Mouse (Mus musculus) ovary, adult 18-20 months (tissue): ENCODE results near the gene Ralgps2.

Source experiments
- DNase-seq: peaks from one replicate; pipeline ENCODE4 v3.0.0; 2022; ENCODE audit warnings: low spot score, mixed read lengths

The Ralgps2 gene

GRCm38 (mm10) chr1:156955926-156956760 lies 16.7 kb upstream of the Ralgps2 start:
- no peak for DNase-seq

GRCm38 (mm10) chr1:156954216-156954615 lies 14.8 kb upstream of the Ralgps2 start:
- DNase-seq: no peak

DNA sequence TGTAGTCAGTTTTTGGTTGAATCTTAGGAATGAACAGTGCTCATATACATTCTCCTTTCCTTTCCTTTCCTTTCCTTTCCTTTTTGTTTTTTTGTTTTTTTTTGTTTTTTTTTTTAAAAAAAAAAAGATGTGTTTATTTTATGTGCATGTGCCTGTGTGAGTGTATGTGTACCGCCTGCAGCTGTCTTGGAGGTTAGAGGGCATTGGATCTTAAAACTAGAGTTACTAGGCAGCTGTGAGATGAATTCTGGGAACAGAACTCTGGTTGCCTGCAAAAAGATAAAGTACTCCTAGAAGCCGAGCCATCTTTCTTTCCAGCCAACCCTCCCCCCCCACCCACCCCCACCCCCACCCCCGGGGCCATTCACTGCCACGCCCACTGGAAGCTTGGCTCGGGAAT lies 10.9 kb upstream of the Ralgps2 start:
- no peak for DNase-seq

GRCm38 (mm10) chr1:156940584-156940983 lies 1.2 kb upstream of the Ralgps2 start:
- DNase-seq: no peak

DNA sequence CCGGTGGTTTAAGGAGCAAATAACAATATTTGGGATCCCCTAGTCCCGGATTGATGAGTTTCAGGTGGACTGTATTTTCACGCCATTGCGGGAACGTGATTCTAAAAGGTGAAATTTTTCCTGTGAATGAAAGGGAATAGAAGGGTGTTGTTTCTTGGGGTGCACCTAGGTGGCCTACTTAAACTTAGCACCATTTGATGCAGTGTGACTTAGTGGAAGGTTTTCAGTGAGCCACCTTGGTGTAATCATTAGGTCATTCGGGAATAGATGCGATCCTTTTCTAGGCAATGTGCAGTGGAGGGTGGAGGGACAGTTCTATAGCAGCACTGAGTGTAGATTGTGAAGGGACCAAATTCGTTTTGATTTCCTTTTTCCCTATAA lies 706 bp upstream of the Ralgps2 start:
- no peak for DNase-seq

DNA sequence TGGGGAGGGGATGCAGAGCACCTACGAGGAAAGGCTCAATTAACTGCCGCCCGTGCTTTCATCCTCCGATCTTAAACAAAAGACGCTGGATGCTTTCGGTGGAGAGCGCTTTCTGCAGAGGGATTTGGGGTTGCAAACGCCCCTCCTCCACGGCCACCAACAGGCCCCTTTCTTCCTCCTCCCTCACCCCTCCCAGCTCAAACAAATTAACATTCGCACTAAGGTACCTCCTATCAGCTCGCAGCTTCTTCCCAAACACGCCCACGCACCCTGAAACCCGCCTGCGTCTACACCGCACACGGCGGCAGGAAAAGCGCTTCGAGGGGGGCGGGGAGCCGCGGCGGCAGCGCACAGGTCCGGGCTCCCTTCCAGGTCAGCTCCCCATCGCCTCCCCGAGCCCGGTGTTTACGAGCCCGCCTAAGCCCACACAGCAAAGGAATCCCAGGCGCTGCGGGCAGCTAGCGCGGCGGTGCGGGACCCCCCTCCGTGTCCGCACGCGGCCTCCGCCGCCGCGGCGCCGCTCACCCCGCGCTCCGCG lies 652 bp downstream of the Ralgps2 start:
- peak; percentile 74 for DNase-seq

GRCm38 (mm10) chr1:156937436-156937835 lies 2.0 kb downstream of the Ralgps2 start:
- DNase-seq: no peak

- no peak for DNase-seq
Observed at GRCm38 (mm10) chr1:156933712-156934111, 5.7 kb downstream of the Ralgps2 start.

DNA sequence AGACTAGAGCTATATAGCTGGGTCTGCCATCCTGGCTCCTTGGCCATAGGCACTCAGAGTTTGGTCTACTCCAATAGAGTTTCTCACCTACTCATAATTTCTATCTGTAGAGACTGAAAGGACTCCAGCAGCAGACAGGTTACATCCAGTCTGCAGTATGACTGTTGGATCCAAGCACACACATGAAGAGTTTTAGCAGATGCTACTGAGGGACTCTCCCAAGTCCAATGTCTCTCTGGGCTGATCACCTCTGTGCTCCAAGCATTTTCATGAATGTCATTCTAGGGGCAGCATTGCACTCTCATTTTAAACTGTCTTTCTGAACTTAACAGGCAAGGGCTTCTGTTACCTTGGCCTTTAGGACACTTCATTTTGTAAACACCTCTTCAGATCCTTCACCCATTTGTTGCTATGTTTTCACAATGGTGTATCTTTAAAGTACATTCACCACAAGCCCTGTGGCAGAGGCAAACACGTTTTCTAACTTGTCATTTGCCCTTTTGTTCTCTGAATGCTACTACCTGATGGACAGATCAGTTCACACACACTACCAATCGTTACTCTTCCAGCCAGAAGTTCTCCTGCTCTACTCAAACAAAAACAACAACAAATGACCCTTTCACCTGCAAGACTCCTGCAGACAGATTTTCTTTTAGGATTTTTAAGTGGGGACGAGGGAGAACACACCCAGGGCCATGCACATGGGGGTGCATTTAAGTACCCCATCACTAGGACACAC lies 7.2 kb downstream of the Ralgps2 start:
- no peak for DNase-seq

DNA sequence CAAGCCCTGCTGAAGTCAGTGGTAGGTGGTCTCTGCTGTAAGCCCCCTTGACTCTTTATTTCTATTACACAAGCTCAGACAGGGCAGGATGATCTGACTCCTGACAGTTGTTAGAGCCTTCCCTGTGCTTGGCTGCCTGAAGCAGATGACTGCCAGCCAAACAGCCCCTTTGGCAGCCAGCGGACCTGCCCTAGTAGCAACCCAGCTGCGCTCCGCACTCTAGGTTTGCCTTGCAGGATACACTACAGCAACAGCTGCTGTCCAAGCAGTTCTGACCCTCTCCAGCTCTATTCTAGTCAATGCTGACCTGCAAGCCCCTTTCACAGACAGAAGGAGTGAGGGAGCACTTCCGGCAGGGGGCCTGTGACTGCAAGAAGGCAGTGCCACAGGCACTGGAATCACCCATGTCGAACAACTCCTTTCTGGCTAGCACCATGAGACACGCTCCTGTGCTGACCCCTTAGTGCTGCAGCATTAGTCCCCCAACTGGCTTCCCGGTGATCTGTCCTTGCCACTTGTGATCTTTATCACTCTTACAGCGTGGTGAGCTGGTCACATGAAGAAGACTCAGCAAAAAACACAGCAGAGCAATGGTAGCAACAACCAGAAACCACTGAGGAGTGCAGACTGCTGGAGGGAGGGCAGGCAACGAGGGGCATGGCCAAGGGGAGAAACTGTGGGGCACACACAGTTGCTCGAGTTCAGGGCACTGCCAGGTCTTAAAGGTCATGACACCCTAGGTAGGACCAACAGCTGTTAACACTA lies 8.1 kb downstream of the Ralgps2 start:
- no peak for DNase-seq

DNA sequence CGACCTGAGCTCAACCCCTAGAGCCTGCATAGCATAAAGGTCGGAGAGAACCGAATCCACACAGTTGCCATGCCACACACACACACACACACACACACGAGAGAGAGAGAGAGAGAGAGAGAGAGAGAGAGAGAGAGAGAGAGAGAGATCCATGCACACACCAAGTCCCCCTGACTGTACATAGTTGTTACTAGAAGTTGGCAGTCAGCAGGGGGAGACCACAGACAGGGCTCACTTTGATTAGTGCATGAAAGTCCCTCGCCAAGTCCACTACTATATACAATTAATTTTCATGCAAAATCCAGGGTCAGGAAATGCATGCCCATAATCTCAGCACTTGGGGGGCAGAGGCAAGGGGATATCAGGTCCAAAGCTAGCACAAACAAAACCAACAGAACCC lies 9.2 kb downstream of the Ralgps2 start:
- DNase-seq: no peak

DNA sequence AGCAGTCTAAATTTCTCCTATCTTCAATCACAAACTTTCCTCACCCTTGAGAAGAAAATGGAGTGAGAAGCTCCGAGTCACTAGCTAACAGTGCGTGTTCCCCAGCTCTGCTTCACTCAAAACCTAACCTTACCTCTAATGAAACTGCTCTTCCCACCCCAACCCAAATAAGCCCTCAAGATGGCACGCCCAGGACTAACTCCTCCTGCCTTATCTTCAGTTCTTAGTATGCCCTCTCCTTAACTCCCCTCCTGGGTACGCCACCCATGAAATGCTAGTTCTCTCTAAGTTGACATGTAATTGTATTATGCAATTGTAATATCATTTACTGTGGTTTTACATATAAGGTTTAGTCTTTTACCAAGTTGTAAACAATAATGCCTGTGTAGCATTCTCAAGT lies 11.2 kb downstream of the Ralgps2 start:
- no peak for DNase-seq

DNA sequence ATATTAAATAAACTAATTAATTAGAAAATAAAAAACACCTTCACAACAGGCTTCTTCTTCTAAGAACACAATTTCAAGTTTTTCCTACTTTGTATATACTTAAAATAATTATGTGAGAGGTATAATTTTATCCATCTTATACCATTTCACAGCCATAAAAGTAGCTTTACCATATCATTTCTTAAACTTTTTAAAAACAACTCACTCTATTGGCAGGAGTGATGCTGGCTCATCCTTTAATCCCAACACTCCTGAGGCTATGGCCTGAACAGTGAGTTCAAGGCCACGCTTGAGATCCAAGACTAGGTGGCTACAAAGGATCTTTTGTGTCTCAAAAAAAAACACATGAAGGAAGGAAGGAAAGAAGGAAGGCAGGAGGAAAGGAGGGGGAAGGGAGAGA lies 15.9 kb downstream of the Ralgps2 start:
- no peak for DNase-seq

DNA sequence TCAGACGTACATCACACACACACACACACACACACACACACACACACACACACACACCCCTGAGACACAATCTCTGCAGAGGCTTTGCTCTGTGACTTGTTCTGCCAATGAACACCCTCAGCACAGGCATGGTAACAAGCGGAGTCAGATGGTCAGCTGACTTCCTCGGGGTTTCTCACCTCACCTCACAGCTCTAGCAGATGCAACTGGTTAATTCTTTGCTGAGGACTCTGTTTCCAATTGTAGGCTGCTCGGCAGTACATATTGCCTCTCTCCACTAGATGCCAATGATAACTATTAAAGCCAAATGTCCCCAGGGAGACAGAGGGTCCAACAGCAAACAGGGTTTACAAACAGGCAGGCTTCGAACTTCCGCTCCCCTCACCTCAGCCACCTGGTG lies 16.5 kb downstream of the Ralgps2 start:
- no peak for DNase-seq

- DNase-seq: no peak
Observed at GRCm38 (mm10) chr1:156921290-156921994, 18.0 kb downstream of the Ralgps2 start.

DNA sequence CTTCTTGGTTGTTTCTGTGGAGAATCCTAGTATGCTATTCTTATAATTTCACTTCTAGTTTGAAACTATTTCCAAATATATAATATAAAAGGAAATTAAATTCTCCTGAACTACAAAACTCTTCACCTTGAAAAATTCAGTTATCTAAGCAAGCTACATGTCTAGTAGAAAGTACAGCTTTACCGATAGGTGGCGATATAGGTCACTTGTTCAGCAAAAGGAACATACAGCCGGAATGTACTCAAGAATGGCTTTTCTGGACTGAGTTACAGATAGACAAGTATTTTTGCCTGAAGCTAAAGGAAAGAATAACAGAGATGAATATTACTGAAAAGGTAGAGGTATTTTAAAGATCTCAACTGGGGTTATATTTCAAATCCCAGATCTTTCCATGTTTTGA lies 22.0 kb downstream of the Ralgps2 start:
- DNase-seq: no peak

- no peak for DNase-seq
Observed at GRCm38 (mm10) chr1:156916361-156916760, 23.1 kb downstream of the Ralgps2 start.

DNA sequence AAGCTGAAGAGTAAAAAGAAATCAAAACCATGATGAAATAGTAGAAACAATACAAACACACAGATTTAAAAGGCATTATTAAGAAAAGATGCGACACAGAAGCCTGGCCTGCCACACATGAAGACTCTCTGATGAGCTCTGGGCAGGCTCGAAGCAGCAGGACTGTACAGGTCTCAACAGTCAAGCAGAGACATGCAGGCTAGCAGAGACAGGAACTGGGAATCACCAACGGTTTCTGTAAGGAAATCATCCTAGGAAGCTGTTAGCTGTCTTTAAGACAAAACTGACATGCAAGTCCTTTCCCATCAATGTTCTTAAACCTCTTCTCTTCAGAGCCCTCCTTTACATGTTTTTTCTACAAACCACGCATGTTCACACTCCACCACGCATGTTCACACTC lies 24.5 kb downstream of the Ralgps2 start:
- no peak for DNase-seq

DNA sequence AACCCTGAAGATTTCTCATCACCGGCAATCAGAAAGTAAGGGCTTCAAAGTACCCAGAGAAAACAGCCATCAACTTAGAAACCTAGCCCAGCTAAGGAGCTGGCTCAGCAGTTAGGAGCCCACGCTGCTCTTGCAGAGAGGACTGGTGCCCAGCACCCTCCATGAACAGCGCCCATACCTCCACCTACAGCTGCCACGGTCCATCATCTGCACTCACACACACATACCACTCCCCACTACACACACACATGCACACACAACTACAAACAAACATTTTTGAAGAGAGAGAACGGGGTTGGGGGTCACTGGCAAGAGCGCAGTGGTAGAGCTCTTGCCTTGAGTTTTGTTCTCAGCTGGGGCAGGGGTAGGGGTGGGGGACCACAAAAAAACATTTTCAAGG lies 26.2 kb downstream of the Ralgps2 start:
- no peak for DNase-seq

- DNase-seq: no peak
Observed at GRCm38 (mm10) chr1:156910948-156911347, 28.5 kb downstream of the Ralgps2 start.

- DNase-seq: no peak
Observed at GRCm38 (mm10) chr1:156909866-156910265, 29.6 kb downstream of the Ralgps2 start.

GRCm38 (mm10) chr1:156909265-156909664 lies 30.2 kb downstream of the Ralgps2 start:
- DNase-seq: no peak
